Mouse (Mus musculus) ZHBTc4 (cell line): ENCODE results near the gene Ranbp3.

Source experiments
- DNase-seq: peaks from one replicate; pipeline ENCODE4 v3.0.0-alpha.2; 2011; ENCODE audit warnings: low read depth, low spot score

The Ranbp3 gene

DNA sequence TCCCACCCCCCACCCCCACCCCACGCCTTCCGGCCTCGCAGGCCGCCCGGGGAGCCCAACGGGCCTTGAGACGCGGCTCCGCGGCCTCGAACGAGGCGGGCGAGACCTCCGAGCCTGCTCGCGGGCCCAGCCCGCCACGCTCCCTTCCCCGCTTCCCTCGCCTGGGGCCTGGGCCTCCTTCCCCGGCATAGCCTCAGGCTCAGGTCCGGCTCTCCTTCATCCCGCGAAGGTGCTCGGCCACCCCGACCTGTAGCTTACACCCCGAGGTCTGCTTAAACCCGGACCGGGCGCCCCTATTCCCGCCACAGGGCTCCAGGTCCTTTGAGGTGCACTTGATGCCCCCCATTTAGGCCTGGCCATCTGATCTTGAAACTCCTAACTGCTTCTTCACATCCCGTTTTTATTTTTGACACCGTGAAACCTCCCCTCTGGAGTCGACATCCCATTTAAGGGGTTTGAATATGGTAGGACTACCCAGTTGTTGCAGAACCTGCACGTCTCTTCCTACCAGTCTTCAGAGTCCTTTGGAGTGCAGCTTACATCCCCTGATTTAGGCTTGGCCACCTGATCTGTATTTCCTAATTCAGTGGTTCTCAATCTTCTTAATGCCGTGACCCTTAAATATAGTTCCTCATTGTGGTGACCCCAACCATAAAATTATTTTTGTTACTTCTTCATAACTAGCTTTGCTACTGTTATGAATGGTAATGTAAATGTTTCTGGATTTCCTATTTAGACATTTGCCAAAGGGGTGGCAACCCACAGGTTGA lies 738 bp downstream of the Ranbp3 start:
- DNase-seq: no peak

DNA sequence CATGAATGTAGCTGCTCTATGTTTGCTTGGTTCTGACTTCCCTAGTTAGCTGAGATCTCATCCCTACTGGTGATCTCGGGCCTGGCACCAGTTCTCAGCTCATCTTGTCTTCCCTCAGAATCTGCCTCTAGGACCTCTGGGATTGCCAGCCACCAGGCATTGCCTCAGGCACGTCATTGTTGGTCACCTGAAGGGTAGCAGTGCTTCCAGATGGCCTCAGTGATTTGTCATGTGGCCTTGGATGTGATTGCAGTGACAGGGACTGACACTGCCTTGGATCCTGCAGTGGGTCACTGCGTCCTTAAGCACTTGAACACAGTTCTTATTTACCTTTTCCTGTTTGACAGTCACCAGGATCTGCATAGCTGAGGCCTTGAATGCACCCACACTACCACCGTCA lies 8.7 kb downstream of the Ranbp3 start:
- DNase-seq: no peak

DNA sequence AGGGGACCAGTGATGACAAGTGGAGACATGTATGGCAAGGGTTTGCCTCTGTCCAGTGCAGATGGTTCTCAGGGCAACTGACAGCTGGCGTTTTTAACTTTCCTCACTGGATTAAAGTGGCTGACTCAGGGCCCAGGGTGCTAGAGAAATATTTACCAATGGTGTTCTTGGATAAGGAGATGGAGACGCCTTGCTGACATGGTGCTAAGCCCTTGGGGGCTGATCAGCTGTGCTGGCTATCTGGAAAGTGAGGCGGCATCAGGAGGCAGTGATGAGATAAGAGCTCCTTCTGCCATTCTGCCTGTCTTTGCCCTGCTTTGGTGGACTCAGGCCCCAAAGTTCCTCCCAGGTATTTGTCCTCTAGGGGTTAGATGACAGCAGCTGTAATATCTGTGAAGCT lies 9.8 kb downstream of the Ranbp3 start:
- DNase-seq: no peak

DNA sequence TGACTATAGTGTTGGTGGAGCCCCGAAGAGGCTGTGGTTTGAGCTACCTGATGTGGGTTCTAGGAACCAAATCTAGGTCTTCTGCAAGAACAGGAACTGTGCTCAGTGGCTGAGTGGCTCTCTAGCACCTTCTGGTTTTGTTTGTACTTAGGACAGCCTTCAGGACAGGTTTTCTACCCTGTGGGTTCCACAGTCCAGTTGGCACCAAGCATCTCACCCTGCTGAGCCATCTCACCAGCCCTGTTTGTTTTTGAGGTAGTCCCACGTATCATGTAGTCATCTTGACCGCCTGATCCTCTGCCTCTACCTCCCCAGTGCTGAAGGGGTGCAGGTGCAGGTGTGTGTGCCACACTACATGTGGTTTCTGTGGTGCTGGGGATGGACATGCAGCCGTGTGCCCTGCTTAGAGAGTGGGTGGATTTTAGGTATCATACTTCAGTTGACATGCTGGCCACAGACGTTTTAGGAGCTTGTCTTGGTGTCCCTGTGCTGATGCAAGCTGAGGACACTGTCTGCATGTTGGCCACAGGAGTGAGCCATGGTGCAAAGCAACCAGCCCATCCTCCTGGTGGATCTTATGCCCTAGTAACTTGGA lies 10.5 kb downstream of the Ranbp3 start:
- DNase-seq: no peak

DNA sequence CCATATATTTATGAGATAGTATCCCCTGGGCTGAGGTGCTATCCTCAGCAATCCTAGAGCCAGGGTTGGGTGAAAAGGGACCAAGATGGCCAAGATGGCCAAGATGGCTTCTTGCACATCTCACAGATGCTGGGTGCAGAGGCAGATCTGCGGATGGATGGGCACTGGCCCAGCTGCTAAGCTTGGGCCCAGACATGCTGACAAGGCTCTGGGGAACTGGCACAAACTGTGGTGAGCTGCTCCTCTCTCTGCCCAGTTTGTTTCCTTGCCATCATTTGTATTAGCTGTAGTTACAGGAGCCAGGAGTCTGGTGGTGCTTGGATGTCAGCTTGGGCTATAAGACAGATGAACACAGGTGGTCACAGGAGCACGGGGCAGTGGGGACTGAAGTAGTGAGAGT lies 11.6 kb downstream of the Ranbp3 start:
- DNase-seq: no peak

DNA sequence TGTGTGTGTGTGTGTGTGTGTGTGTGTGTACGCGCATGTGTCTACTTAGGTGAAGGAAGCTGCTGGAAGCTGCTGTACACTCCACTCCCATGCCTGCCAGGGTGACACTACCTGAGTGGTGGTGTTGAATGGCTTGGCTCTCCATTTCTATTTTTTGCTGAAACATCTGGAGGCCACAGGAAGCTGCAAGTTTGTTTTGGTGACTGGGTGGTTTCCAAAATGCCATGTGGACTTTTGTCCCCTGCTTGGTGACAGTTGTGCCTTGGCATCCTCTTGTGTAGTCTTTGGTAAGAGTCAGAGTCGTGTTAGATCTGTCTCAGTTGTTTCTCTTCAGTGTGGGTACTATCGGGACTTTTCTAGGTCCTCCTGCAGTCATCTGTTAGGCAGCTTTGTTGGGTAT lies 13.7 kb downstream of the Ranbp3 start:
- DNase-seq: no peak

DNA sequence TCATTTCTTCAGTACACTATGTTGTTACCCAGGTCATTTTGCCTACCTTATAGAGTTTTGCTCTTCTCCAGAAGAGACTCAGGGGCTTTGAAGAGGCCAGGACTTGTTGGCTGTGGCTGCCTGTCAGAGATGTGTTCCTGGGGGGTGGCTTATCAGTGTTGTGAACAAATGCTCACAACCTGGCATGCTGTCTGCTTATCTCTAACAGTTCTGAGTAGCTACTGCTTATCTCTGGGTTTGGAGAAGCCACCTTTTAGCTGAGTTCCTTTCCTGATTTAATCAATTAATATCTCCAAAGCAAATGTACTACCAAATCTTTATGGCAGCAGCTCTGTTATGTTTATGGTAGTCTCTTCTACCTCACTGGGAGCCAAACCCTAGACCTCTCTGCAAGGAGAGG lies 15.0 kb downstream of the Ranbp3 start:
- no peak for DNase-seq

DNA sequence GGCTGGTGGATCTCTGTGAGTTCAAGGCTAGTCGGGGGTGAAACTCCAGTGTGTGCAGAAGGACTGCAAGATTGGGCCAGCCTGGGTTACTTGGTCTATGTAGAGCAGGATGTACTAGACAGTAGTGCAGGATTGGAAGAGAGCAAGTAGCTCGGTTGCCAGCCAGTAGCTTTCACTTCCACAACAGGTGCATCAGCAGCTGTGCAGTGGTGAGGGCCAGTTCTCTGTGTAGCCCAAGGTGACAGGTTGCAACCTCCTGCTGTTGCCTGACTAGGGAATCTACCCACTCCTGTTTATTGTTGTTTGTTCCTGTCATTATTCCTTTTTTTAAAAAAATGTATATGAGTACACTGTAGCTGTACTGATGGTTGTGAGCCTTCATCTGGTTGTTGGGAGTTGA lies 15.6 kb downstream of the Ranbp3 start:
- no peak for DNase-seq

DNA sequence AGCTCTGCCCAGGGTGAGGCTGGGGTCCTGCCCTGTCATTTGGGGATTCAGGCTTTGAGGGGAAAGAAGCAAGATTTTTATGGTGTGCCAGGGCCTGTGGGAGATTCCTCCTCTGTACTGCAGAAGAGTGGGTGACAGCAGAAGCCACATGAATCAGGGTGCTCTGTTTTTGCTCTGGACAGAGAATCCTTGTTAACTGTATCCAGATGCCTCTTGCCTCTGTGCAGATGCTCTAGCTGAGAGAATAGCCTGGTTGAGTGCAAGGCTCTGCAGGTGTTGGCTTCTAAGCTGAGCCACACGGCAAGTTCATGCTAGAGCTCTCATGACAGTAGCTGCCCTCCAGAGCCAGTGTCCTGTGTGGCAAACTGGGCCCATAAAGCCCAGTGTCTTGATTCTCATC lies 20.3 kb downstream of the Ranbp3 start:
- no peak for DNase-seq

DNA sequence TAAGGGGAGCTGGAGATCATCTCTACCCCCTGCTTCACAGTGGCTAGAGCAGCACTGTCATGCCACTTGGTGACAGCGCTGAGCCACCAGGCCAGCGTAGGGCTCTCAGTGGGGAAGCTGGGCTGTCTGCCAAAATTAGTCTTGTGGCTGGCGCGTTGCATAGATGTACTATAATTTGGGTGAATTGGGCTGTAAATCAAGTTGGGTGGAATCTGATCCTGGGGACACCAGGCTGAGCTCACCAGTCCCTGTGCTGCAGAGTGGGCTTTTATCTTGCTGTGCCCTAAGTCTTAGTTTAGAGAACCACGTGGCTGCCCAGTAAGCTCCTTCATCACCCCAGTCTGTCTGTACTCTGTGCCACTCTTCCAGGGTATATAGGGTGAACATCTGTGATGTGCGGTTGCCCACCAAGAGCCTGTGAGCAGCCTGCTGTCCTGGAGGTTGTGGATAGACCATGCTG lies 20.8 kb downstream of the Ranbp3 start:
- no peak for DNase-seq

DNA sequence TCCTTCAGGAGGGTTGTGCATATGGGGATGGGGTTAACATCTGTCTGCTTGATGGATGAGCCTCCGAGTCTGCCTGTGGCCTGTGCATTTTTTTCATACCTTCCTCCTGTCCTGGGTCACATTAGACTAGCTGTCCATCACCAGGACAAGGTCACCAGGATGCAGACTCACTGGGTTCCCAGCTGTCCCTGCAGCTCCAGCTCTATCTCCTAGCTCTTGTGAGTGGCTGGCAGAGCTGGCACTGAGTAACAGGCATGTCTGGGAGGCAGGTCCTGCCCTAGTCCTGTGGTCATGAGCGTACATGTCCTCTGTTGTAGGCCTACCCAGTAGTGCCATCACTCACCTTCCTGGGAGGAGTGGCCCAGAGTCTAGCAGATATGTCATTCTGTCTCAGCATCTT lies 27.4 kb downstream of the Ranbp3 start:
- DNase-seq: no peak

DNA sequence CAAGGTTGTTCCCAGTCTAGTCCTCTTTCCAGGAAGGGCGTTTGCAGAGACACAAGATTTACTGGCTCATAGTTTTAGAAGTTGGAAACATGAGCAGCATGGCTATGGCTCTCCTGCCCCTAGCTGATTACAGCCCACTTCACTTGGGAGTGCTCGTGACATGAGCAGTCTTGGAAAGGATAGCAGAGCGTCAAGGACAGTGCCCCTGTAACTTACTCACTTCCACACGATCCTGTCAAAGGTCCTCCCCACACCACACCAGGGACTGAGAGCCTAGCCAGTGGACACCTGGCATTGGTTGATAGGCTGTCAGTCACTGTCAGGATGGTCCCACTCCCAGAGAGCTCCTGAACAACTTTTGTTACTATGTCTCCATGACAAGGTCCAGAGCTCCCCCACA lies 29.9 kb downstream of the Ranbp3 start:
- no peak for DNase-seq

DNA sequence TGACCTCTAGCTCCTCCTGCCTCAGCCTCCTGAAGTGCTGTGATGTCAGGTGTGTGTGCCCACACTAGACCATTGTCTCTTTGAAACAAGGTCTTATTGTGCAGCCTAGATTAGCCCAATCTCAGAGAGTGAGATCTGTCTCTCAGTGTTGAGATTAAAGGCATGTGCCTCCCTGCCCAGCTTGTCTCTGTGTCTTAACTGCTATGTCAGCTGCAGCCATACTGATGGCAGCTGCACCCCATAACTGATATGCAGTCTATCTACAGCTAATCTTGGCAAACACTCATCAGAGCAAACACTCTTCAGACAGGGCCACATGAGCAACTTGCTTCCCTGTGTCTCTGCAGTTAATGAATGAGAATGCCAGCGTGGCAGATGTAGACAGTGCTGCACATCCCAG lies 33.4 kb downstream of the Ranbp3 start:
- no peak for DNase-seq

DNA sequence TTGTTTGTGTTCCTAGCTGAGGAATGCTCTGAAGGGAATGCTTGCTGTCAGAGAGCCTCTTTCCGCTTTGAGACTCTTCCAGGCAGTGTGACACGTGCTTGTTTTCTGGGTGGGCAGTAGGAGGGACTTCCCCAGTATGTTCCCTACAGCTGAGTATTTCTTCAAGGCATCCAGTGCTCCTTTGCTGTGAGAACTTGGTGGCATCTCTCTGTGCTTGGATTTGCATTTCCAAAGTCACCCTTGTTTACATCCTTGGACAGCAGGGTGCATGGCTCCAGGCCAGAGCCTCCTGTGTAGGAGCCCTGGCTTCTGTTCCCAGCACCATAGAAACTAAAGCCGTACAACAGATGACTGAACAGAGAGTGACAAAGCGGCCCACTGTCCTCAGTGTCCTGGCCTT lies 35.6 kb downstream of the Ranbp3 start:
- peak; percentile 81 for DNase-seq

DNA sequence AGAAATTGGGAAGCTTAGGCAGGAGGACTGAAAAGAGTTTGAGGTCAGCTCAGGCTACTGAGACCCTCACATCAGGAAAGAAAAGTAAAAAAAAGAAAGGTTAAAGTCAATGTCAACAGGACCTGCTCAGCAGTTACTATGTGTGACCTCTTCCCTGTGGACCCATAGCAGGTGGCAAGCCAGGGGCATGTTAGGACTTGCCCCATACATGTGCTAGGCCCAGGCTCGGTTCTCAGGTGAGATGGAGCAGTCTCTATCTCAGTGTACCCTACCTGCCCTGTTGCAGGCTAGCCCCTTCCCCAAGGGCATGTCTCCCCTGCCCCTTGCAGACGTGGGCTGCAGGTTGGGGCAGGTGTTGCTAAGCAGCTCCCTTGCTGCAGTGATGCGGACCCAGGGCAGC lies 36.6 kb downstream of the Ranbp3 start:
- DNase-seq: peak; percentile 63

DNA sequence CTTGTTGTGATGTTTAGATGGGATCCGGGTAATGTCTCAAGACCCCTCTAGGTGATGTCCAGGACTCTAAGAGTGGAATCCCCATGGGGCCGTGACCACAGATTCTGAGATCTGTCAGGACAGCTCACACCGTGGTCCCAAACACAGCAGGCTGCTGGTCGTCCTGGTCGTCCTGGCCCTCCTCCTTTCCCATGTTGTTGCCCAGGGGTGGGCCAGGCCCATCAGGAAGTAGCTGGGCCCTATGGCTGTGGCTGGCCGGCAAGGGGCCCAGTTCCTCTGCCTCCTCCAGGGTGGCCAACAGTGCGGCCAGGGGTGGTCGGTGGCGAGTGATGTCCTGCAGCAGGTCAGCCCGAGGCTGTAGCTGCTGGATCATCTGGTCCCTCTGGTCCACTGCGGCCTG lies 42.3 kb downstream of the Ranbp3 start:
- no peak for DNase-seq

DNA sequence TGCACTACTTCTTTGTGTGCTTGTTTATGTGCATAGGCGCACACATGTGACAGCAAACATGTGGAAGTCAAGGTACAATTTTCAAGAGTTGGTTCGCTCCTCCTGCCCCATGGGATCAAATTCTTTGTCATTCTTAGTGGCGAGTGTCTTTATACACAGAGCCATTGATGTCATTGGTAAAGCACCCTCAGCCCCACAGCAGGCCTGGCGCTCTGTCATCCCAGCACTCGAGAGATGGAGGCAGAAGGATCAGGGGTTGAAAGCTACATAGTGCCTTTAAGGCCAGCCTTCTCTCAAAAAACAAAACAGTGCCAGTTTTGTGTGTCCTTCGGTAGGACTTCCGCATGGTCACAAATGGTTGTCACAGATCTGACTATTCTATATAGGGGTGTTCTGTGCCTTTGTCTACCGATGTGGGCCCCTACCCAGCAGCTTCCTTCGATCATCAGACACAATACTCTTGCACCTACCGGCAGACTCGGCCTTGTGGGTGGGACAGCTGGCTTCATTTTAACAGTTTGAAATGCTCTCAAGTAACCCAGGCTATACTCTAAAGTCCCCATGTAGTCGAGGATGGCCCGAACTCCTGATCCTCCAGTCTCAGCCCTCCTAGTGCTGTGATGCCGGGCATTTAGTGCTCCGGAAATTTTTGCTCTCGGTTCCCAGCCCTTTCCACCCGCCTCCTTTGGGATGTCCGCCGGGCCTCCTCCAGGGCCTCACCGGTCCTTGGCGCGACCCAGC lies 43.0 kb downstream of the Ranbp3 start:
- no peak for DNase-seq

DNA sequence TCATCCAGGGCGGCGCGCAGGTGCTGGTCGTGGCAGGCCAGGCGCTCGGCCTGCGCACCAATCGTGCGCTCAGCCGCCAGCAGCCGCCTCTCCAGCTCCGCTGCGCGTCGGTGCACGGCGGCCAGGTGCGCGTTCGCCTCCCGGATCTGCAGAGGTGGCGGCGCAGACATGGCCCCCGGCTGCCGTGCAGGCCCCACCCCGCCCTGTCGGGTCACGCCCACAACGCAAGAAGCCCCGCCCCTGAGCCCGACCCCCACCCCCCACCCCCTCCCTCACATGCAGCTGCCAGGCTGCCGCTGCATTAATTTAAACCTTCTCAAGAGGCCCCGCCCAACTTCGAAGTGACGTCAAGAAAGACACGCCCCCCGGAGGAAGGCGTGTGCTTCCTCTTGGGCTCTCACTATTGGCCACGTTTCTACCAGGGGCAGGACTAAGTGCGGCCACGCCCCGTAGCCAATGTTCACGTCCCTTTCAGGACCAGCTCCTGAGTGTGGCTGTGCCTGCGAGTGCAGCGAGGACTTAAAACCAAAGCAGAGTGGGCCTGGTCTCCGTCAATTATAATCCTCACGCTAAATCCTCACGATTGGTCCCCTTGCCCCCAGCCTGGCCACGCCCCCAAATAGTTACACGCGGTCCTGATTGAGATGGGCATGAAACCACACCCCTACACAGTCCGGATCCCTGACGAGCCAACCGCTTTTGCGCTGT lies 43.7 kb downstream of the Ranbp3 start:
- DNase-seq: peak; percentile 100

DNA sequence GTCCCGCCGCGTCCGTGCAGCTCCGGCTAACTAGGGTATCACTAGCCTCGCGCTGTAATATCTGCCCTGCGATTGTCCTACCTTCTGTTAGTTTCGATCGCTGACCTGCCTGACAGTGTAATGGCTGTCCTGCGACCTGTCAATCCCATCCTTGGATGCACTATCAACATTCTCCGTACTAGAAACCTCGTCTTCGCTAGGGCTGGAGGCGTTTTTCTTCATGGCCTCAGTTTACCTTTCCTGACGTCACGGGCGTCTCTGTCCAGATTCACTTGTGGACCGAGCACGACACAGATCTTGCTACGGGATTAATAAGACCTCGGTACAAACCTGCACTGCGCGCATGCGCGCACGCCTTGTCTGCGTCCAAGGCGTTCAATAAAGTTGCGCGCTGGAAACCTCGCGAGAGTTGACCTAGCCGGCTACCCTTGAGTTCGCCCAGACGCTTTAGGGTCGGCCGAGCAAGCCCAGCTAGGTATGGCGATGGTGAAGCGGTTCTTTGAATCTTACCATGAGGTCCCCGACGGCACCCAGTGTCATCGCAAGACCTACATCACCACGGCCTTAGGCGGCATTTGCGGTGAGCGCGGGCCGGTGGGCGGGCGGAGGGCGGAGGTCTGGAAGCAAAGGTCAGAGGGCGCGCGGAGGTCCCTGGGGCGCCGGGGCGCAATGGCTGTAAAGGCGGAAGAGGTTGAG lies 44.4 kb downstream of the Ranbp3 start, which contains the start of the genes Ndufa11 and Vmac:
Gene Ndufa11 (plus strand): TSS at position 405 of the 696 bp plus-strand sequence.
Gene Vmac (minus strand): TSS at position 660 of the 696 bp plus-strand sequence.
- DNase-seq: peak; percentile 99

DNA sequence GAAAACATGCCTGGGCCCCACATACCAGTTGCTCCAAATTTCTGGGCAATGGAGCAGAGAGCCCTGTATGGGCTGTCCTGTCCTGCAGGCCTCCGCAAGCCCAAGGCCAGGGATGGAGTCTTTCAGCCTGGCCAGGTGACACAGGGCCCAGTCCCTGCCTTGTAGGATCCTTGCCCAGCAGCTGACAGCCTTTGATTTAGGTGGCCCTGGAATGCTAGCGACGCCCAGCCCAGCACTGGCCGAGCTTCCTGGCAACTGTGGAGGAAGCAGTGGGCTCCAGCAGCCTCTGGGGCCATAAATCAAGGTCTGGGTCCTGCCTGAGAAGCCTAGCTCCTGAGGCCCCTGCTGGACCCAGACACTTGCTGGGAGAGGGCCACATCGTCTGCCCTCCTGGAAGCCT lies 49.3 kb downstream of the Ranbp3 start:
- DNase-seq: no peak

DNA sequence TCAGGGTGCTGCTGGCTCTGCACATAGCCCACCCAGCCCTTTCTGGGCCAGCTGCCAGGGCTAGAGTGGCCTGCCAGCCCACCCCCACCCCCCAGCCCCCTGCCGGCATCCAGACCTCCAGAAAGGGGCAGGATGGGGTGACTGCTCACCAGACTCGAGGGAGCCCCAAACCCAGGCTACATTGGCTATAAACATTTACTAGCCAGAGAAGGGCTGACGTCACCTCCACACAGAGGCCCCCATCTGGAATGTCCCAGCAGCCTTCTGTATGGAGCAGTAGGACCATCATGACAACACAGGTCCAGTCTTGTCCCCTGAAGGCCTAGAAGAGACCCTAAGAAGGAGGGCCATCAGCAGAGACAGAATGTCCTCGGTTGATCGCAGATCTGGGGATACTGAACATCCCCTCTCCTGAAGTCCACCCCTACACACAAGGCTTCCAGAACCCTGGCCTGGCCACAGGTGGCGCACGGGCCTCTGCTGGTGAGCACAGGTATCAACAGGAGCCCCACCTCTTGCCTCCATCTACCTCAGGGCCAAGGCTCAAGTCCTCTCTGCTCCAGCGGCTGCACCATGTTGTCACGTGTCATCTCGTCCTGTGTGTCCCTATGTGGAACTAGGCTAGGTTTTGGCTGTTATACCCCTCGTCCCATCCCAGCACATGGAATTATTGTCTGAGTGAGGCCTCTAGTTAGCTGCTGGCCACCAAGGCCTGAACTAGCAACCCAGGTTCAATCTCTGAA lies 50.5 kb downstream of the Ranbp3 start:
- peak; percentile 42 for DNase-seq
